In the genomic region with DNA sequence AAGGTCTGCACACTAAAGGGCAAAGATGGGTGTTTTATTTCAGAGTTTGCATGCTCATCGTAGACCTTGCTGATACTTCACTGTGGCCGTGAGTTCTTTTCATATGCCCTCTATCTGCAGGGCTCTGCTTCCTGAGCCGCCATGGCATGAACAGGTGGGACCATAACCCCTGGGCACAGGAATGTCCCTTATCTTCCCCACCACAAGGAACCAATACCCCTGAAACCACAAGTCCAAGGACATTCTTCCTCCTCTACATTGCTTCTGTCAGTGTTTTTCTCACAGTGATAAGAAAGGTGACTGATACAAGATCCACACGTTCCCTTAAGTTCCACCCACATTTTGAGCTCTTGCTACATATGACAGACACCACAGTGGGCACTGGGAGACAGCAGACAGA, we compare ENCODE assay signal across 24 mouse cellular contexts.
"Had no signal": no experiment of that assay in that cellular context is flagged by ENCODE, and none has a peak within 500 bp of the region (broad histone marks: within the 10 kb centered on the region; RNA-seq: fewer than 3 reads in every experiment).

No protein-coding gene starts in this region.

- DNase-seq: heart, postnatal 10 days; heart, postnatal 14 days; heart, postnatal 36 days; heart, postnatal 4 days; kidney, postnatal 4 days; layer of hippocampus, adult 9-11 months; layer of hippocampus, postnatal 36 days had no signal

- H3K4me2 ChIP-seq: heart, embryonic 12.5 days; heart, embryonic 13.5 days; heart, embryonic 15.5 days; hindbrain, embryonic 12.5 days; hindbrain, embryonic 13.5 days; hindbrain, embryonic 14.5 days; hindbrain, embryonic 15.5 days; intestine, embryonic 15.5 days had no signal

- H3K27ac ChIP-seq: heart, embryonic 13.5 days; heart, embryonic 15.5 days; hindbrain, embryonic 10.5 days; hindbrain, embryonic 12.5 days; hindbrain, embryonic 13.5 days; hindbrain, embryonic 14.5 days; hindbrain, embryonic 15.5 days; hindbrain, postnatal 0 days; intestine, embryonic 15.5 days; kidney, postnatal 0 days; layer of hippocampus, adult 2 months; left cerebral cortex, adult 2 months had no signal

- H3K27me3 ChIP-seq: heart, embryonic 12.5 days; heart, embryonic 13.5 days; heart, embryonic 15.5 days; hindbrain, embryonic 12.5 days; hindbrain, embryonic 13.5 days; hindbrain, embryonic 15.5 days; intestine, embryonic 15.5 days had no signal

- ATAC-seq: hindbrain, embryonic 16.5 days; hindbrain, postnatal 0 days; inflammation-experienced regulatory T-cells, adult 6 months; intestine, embryonic 15.5 days; intestine, embryonic 16.5 days; intestine, postnatal 0 days had no signal

- H3K36me3 ChIP-seq: heart, embryonic 12.5 days; heart, embryonic 13.5 days; heart, embryonic 15.5 days; hindbrain, embryonic 10.5 days; hindbrain, embryonic 12.5 days; hindbrain, embryonic 13.5 days; hindbrain, embryonic 15.5 days; intestine, embryonic 15.5 days had no signal

- H3K9ac ChIP-seq: heart, embryonic 12.5 days; heart, embryonic 13.5 days; heart, embryonic 15.5 days; hindbrain, embryonic 12.5 days; hindbrain, embryonic 13.5 days; hindbrain, embryonic 14.5 days; hindbrain, embryonic 15.5 days; intestine, embryonic 15.5 days had no signal

- H3K9me3 ChIP-seq: heart, embryonic 12.5 days; heart, embryonic 13.5 days; heart, embryonic 15.5 days; hindbrain, embryonic 10.5 days; hindbrain, embryonic 12.5 days; hindbrain, embryonic 13.5 days; hindbrain, embryonic 15.5 days; intestine, embryonic 15.5 days had no signal

- H3K4me3 ChIP-seq: heart, embryonic 12.5 days; heart, embryonic 13.5 days; heart, embryonic 15.5 days; hindbrain, embryonic 10.5 days; hindbrain, embryonic 12.5 days; hindbrain, embryonic 13.5 days; hindbrain, embryonic 15.5 days; intestine, embryonic 15.5 days; layer of hippocampus, adult 2 months; left cerebral cortex, adult 2 months had no signal
